Mouse (Mus musculus) frontal cortex, postnatal 14 days (tissue): ENCODE measurements around the gene Hnrnpul1.
"Not testable (repeated sequence)": the region's sequence is repeated elsewhere in the genome, so short reads cannot be mapped to it uniquely, and the experiment has no call there.

Source experiments
- DNase-seq, 2 experiments: peaks; one replicate each; pipeline ENCODE4 v3.0.0; 2022; ENCODE audit warnings: low spot score in 2 of 2

Hnrnpul1 gene

GRCm38 (mm10) chr7:25780753-25781152 lies 26.2 kb upstream of the Hnrnpul1 start:
- DNase-seq: no peak

GRCm38 (mm10) chr7:25780021-25780420 lies 25.5 kb upstream of the Hnrnpul1 start:
- no peak for DNase-seq

DNA sequence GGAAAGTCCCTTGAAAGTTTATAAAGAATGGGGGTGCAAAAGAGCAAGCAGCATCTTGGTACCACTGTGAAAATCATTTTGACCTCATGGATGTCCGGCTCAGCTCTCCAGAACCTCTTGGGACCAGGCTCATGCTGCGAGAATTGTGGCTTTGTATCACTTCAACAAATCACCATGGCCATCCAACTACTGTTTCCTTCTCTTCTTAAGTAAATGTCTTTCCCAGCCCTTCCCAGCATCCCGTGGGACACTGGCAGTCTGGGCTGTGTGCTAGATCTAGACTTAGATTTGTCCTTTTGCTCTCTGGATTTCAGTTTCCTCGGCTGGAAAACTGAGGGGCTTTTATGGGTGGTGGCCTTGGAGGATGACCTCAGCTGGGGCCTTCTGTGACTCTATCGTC lies 13.7 kb upstream of the Hnrnpul1 start:
- DNase-seq: no peak

DNA sequence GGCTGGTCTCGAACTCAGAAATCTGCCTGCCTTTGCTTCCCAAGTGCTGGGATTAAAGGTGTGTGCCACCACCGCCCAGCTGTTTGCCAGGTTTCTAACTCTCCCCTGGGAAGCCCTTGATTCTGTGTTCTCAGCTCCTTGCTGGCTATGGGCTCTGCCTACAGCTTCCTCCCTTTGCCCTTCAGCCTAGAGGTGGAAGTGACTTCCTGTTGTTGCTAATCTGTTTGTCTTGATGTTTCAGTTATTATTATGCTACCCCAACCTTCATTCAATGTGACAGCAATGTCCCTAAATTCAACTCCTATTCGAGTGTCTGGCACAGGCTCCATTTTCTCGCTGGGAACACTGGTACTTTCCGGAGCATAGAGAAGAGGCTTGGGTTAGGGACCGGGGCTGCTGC lies 11.6 kb upstream of the Hnrnpul1 start:
- DNase-seq: no peak

- DNase-seq: no peak
These were observed 9.7 kb upstream of the Hnrnpul1 start for GRCm38 (mm10) chr7:25764221-25764620.

- DNase-seq: no peak
These were observed 9.1 kb upstream of the Hnrnpul1 start for GRCm38 (mm10) chr7:25763678-25764077.

DNA sequence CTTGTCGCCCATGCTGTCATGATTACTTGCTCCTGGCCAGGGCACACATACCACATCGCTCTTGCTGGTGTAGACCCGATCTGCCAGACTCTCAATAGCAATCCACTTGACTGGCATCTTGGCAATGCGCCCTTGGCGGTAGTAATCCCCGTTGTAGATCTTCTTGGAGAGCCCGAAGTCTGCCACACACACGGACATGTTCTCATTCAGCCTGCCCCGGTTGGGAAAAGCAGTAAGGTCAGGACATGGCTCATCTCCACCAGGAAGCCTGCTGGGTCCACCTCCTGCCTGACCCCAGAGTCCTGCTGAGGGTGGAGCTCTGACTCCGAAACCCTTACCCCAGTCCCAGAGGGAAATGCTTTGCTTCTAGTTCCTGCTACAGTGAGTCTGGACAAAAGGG lies 6.8 kb upstream of the Hnrnpul1 start:
- DNase-seq: no peak

- peak; percentile 81 to 87 for DNase-seq
These were observed 1.5 kb upstream of the Hnrnpul1 start for GRCm38 (mm10) chr7:25756011-25756410.

DNA sequence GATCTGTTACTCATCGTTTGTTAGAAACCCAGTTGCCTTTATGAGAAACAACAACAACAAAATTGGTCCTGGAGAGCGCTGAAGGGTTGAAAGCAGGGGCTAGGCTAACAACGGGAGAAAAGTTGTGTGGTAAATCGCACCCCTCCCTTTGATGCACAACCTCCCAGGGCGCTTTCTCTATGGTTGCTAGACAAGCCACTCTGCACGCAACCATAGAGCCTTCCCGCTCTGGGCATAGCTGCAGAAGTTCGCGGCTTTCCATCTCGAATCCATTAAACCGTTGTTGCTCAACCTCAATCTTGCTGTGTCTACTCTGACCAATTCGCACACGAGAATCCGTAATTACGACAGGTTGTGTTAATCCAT lies 894 bp upstream of the Hnrnpul1 start:
- peak; percentile 63 to 67 for DNase-seq

GRCm38 (mm10) chr7:25754439-25754737 lies 169 bp downstream of the Hnrnpul1 start:
- DNase-seq: no peak

DNA sequence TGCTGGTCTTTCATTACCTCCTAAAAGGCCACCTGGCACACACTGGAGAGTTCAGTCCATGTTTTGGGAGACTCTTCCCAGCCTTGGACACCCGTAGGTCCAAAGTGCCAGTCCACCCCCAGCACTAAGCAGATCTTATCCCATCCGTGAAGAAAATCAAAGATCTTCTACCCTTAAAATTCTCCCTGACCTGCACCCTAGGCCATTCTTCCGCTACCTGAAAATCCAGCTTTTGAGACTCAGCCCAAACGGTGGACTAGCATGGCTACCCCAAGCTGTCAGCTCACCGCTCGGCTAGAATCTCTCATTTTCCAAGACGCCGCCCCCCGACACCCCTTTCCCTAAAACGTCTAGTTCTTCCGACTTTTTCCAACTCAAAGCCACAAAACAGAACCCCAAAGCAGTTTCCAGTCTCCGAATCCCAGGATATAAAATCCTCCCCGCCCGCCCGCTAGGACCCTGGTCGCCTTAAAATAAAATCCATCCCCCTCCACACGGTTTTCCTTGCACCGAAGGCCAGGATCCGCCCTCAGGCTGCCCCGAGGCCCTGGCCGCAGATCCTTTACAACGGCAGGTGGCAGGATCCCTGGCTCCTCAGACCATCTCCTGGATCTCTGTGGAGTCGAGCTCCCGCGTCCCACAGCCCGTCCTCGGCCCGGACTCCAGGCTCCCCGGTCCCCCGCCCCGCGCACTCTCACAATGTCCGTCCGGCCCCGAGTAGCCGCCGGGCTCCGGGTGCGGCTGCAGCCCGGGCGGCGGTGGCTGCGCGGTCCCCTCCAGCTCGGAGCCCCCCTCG lies 716 bp downstream of the Hnrnpul1 start:
- peak in 1 of 2 experiments; percentile 44 for DNase-seq

DNA sequence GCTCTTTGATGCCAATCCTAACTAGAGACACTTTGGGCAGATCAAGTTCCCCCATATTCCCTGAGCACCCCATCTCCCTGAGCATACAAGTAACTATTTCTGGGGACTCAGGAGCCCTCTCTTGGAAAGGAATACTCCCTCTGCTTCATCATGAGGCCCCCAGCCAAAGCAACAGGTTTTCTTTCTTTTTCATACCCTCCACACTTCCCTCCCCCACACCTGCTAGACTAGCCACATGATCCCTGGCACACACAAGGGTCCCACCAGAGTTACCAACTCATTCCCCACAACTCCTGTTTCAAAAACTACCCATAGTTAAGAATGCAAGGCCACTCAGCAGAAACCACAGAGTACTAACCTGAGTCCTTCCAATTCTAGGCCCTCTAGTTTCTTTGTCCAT lies 1.5 kb downstream of the Hnrnpul1 start:
- DNase-seq: no peak

DNA sequence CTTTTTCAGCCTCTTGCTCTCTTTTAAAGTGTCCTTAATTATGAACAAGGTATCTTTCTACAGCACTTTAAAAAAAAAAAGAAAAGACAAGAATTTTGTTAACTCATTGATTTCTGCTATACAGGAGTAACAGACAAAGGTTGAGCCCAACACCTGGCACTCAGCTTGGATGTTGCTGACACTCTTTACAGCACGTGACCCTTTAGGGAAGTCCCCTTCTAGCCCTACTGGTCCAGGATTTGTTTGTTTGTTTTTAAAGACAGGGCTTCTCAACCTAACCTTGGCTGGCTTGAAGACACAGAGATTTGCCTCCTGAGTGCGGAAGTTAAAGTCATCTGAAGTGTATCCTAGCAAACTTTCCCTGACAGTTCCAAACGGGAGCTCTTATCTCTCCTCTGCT lies 7.7 kb downstream of the Hnrnpul1 start:
- DNase-seq: no peak

DNA sequence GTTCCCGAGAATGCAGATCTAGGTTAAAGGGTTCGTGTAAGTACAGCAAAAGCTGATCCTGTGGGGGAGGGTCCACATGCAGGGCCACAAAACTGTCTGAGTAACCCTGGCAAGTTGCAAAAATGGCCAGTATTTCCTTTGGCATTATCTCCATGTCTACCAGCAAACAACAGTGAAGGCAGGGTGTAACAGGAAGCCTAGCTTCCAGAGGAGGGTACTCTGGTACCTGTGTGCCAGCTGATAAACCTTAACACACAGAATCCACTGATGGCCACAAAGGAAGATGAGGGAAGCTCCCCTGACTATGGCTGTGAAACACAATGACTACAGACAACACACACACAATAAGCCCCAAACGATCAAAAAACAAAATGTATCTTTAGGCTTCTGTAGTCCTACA lies 16.3 kb downstream of the Hnrnpul1 start:
- DNase-seq: no peak

GRCm38 (mm10) chr7:25736920-25737319 lies 17.6 kb downstream of the Hnrnpul1 start:
- DNase-seq: no peak

DNA sequence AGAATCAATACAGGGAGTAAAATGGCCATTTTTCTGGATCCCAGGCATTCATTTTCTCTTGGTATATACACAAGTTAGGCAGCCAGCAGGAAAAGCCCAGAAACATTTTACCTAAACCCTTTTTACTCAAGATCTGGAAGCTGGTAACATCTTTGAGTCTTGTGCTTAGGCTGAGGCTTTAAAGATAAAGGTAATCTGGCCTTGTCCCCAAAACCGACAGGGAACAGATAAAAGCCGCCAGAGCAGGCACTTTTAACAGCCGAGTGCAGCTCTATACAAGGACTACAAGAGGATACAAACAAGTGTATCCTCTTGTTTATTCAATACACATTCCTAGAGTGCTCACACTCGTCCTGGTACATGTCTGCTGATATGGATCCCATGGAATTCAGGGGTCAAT lies 19.6 kb downstream of the Hnrnpul1 start:
- DNase-seq: no peak

GRCm38 (mm10) chr7:25731294-25732055 lies 23.1 kb downstream of the Hnrnpul1 start:
- no peak for DNase-seq

GRCm38 (mm10) chr7:25729862-25730261 lies 24.7 kb downstream of the Hnrnpul1 start:
- no peak for DNase-seq

GRCm38 (mm10) chr7:25729396-25729795 lies 25.2 kb downstream of the Hnrnpul1 start:
- DNase-seq: no peak

GRCm38 (mm10) chr7:25727800-25728199 lies 26.8 kb downstream of the Hnrnpul1 start:
- DNase-seq: no peak

DNA sequence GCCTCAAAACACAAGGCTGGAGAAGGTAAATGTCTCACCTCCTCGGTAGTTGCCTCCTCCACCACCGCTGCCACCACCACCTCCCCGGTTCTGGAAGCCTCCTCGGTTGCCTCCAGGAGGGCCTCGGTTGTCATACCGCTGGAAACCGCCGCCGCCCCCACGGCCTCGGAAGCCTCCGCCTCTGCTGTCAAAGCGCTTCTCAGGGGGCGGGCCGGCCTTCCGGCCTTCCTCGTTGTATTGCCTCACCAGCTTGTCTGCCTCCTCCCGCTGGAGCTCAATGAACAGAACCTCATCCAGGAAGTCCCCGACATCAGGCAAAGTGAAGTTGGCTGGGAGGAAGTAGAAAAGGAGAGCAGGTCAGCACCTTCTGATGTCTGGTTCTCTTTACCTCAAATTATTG lies 28.7 kb downstream of the Hnrnpul1 start:
- DNase-seq: no peak

GRCm38 (mm10) chr7:25721776-25722175 lies 32.8 kb downstream of the Hnrnpul1 start:
- not testable (repeated sequence) for DNase-seq

GRCm38 (mm10) chr7:25720760-25721159 lies 33.8 kb downstream of the Hnrnpul1 start:
- no peak for DNase-seq
